Mouse (Mus musculus) megakaryocyte, adult 5-6 weeks (primary cell): ENCODE data around the gene Cdc14b. TPM values are rescaled to one million over a fixed set of nuclear protein-coding genes. Genes with fewer than 3 reads are reported as not detected.
A peak's percentile ranks its signal among the peaks of the same experiment; 100 is the strongest.
"Not testable (repeated sequence)": the region's sequence is repeated elsewhere in the genome, so short reads cannot be mapped to it uniquely, and the experiment has no call there.

Source experiments
- ATAC-seq: 2 replicates; pipeline ENCODE4 v1.8.0; 2016; ENCODE audit warnings: mild to moderate bottlenecking, inconsistent platforms; ENCODE audit not compliant: poor library complexity, severe bottlenecking
- total RNA-seq, 2 experiments: library from RNA; stranded (forward) in 1 of 2; stranded (reverse) in 1 of 2; fragments of 153-499, 151-499 nt in 1 of 2; fragments of 221-1000, 200-1000 nt in 1 of 2; gene quantifications; 2 replicates each; pipeline versions ENCODE4 v1.2.3 to v1.2.4; 2015 to 2017

Cdc14b gene
- total RNA-seq, 2 experiments from 2014 or later, result 5.0 to 5.1 TPM

DNA sequence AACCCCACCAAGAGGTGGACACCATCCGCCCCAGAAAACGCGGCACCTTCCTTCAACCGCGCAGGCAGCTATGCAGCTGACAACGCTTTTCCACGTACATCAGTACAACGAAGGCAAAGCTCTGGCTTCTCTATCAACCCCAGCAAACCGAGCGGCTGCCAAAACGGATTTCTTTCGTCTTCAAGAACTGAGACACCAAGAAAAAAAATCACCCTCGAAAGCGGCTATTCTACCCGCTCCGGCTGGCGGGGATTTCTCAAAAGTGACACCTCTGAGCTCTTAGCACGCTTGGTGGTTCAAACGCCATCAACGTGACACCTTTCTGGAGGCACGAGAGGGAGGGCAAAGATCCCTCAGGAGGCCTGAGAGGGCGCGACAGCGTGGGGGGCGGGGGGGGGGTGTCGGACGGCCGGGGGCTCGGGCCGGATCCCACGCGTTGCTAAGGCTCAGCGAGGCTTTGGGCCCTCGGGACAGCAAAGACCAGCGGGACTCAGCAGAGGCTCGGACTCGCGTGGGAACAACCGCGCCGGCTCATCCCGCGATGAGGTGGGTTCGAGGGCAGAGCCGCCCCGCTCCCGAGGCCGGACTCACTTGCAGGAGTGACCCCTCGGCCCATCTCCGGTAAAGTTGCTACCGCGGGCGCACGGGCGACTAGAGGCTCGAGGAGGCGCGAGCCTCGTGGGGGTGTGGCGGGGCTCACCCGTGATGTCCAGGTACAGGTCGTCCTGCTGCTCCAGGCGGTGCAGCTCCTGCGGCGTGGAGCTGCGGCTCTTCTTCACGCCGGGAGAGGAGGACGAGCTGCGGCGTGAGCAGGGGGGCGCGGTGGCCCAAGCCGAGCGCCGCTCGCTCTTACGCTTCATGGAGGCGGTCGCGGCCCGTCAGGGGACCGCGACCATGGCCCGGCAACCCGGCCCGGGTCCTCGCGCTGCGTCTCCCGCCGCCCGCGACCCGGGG lies 922 bp downstream of the Cdc14b start:
- 0 out of 2 replicates have a peak, but pooled peaks have one; percentile 5 for ATAC-seq

- ATAC-seq, result no peak
Measured at GRCm38 (mm10) chr13:64273352-64273751, 1.7 kb downstream of the Cdc14b start.

DNA sequence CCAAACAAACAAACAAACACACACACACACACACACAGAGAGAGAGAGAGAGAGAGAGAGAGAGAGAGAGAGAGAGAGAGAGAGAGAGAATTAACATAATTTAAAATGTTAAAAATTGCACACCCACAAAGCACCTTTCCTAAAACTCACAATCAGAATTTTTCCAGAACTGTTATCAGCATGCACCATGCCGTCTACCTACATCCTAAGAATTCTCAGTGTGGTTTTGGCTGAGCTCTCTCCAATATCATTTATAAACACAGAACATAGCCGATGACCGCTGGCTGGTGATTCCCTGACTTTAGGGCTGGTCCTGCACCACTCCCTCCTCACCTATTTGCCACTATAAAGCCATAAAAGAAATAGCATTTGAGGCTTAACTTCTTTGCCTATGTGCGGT lies 6.7 kb downstream of the Cdc14b start:
- ATAC-seq, result no peak

DNA sequence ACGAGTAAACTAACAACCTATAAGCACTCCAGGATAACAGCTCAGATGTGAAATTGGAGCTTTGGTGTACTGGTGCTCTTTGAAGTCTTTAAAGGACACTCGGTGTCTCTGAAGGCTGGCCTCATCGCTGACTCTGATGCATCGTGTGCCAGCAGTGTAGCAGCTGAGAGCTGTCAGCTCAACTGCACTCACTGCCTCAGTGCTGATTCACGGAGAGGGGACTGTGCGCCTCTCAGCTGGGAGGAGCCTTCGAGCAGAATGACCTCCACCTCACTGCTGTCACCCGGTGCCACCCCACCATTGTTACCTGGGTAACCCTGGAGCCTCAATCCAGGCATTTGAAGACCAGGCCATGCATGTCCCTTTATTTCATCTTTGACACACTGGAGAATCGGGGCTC lies 7.9 kb downstream of the Cdc14b start:
- ATAC-seq, result no peak

GRCm38 (mm10) chr13:64264586-64264985 lies 10.5 kb downstream of the Cdc14b start:
- ATAC-seq, result no peak

DNA sequence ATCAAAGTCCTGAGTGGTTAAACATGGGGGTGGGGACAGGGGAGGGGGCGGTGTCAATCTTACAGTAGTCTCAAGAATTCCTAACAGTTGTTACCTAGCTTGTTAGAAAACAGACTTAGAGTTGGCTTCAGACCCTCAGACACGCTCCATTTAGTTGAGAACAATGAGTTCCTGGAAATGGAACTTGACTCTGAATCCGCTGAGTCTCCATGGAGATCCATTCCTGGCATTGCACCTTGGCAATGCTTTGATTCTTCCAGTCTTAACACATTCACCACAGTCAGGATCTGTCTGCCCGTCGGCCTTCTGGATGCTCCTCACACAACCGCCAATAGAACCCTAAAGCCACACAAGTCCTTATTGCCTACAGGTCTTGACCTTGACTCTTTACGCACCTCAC lies 15.2 kb downstream of the Cdc14b start:
- ATAC-seq, result no peak

- ATAC-seq, result no peak
Measured at GRCm38 (mm10) chr13:64258516-64258821, 16.6 kb downstream of the Cdc14b start.

- no peak for ATAC-seq
Measured at GRCm38 (mm10) chr13:64257814-64258515, 17.1 kb downstream of the Cdc14b start.

DNA sequence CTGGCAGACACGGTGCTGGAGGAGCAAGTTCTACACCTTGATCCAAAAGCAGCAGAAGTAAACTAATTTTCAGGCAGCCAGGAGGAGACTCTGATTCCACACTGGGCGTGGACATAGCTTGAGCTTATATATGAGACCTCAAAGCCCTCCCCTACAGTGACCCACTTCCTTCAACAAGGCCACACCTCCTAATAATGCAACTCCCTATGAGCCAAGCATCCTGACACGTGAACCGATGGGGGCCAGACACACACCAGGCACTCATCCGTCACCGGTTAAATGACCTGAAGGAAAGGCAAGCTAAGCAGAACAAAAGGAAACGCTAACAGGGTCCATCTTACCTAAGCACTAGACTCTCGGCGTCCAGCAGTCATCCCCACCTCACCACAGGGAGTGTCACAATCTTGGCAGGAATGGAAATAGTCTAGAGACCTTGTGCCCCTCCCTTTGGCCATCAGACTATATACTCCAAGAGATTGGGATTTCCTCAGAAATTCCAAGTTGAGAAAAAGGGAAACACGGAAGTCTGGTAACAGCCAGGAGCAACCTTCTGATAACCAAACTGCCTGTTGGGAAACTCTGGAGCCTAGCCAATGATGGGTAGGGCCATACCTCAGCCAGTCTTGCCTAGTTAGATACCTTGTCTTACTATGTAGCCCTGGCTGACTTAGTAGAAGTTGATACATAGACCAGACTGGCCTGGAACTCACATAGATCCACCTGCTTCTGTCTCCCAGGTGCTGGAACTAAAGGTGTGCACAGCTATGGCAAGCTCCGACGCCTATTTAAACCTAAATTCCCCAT lies 17.9 kb downstream of the Cdc14b start:
- peak; percentile 38 for ATAC-seq

GRCm38 (mm10) chr13:64254185-64254584 lies 20.9 kb downstream of the Cdc14b start:
- not testable (repeated sequence) for ATAC-seq

DNA sequence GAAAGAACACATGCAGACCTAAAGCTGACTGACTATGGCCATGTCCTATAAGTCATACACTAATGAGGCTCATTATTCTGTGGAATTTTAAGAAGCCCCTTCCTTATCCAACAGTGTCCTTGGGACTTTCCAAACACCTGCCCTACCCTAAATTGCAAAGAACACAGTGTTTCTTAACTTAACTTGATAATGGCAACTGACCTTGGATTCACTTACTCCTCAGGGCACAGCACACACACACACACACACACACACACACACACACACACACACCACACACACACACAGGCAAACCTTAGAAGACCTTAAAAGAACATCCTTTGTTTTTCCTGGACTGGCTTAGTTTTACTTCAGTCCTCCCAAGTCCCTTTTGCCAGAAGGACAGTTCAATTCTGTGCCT lies 21.4 kb downstream of the Cdc14b start:
- no peak for ATAC-seq

DNA sequence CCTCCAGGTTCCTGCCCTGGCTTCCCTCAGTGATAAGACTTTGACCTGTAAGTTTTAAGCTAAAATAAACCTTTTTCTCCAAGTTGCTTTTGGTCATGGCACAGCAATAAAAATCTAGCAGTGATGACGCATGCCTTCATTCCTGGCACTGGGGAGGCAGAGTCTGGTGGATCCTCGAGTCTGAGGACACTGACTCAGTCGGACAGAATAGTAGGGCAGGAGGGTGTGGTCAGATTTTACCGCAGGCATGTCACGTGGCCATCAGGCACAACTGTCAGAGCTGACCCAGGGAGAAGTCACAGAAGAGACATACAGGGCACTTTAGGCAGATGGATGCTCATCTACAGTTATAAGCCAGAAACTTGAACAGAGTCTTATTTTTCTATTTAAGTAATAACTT lies 22.9 kb downstream of the Cdc14b start:
- peak; percentile 39 for ATAC-seq

DNA sequence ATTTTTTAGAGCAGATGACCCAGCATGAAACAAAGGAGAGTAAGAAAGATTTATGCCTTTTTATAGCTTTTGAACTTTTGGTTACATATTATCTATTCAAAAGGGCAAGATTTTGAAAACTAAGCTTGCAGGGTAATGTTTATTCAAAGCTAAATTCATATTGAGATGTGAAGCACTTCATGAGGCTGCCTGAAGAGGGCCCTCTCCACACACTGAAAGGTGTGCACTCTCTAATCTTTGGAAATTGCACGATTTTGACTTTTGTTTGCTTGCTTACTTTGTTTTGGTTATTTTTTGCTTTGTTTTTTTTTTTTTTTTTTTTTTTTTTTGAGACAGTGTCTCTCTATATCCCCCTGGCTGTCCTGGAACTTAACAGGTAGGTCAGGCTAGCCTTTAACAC lies 24.7 kb downstream of the Cdc14b start:
- ATAC-seq, result 0 out of 2 replicates have a peak, but pooled peaks have one; percentile 23

GRCm38 (mm10) chr13:64248775-64249524 lies 26.1 kb downstream of the Cdc14b start:
- peak; percentile 88 for ATAC-seq

DNA sequence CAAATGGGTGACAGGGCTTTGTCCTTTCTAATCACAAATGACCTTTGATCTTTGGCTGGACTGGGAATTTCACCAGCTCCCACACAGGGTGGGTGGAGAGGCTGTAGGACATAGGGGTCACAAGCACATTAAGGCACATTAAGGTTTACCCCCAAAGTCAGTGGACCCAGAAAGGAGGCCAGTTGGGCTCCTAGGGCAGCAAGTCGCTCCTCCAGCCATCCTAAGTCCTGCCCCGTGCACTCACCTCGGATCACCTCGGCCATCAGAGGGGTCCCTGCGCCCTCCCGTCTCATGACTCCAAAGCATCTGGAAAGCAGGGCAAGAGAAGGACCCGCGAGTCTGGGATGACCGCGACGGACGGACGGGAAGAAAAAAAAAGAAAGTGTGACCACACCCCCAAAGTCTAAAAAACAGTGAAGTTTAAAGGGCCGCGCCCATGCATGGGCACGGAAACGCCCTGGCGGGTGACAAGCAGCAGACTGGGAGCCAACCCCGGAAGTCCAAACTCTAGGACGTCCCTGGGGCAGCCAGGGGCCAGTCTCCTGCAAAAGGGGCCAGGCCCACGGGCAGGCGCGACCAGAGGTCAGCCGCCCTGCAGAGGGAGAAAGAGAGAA lies 26.8 kb downstream of the Cdc14b start:
- peak; percentile 84 for ATAC-seq

DNA sequence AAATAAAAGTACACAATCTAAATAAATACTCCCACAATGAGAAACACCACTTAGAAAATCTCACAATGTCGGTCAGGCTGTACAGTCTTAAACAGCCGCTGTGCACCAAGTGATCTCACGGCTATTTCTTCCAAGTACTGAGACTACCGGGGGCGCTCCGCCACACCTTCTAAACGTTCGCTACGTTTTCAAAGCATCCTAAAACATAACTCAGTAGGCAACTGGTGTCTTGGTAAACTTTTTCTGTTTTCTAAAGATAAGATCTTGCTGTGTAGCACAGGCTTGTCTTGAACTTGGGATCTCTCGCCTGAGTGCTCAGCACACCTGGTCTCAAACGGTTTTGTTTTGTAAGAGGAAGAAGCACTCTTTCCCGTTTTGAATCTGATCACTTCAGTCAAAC lies 29.0 kb downstream of the Cdc14b start:
- ATAC-seq, result no peak

- no peak for ATAC-seq
Measured at GRCm38 (mm10) chr13:64244685-64245261, 30.3 kb downstream of the Cdc14b start.

- ATAC-seq, result no peak
Measured at GRCm38 (mm10) chr13:64242721-64243120, 32.4 kb downstream of the Cdc14b start.

DNA sequence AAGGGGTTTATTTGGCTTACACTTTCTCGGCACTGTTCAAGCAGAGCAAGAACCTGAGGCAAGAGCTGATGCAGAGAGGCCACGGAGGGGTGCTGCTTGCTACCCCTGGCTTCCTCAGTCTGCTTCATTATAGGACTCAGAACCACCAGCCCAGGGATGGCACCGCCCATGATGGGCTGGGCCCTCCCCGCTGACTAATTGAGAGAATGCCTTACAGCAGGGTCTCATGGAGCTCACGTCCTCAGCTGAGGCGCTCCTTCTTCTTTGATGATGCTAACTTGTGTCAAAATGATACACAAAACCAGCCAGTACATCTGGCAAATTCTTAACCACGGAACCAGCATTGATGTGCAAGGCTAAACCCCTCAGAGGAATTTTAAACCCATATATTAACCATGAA lies 34.5 kb downstream of the Cdc14b start:
- no peak for ATAC-seq

- no peak for ATAC-seq
Measured at GRCm38 (mm10) chr13:64237681-64238157, 37.4 kb downstream of the Cdc14b start.
